Mouse (Mus musculus): ENCODE data around the gene Tet3.

GRCm38 (mm10) chr6:83501524-83502310 is 42.8 kb upstream of the Tet3 start:
- TF ChIP-seq POLR2A (IDR thresholded peaks at IDR 0.05; ENCODE audit: borderline replicate concordance, low read depth, low read length) (no peak), CTCF (IDR thresholded peaks at IDR 0.05; ENCODE audit: low read depth, low read length) (no peak)
